Mouse (Mus musculus) erythroblast, embryonic 14.5 days (primary cell): ENCODE data around the gene Fam168b.

Experiments used
- GATA1 ChIP-seq: IDR thresholded peaks from 2 replicates; pipeline ENCODE4 v1.6.1; 2012; ENCODE audit warnings: low read length, inconsistent platforms, mixed read lengths
- TAL1 ChIP-seq: IDR thresholded peaks from 3 replicates; pipeline ENCODE4 v1.6.1; 2012; ENCODE audit warnings: low read length, inconsistent platforms, mixed read lengths

DNA sequence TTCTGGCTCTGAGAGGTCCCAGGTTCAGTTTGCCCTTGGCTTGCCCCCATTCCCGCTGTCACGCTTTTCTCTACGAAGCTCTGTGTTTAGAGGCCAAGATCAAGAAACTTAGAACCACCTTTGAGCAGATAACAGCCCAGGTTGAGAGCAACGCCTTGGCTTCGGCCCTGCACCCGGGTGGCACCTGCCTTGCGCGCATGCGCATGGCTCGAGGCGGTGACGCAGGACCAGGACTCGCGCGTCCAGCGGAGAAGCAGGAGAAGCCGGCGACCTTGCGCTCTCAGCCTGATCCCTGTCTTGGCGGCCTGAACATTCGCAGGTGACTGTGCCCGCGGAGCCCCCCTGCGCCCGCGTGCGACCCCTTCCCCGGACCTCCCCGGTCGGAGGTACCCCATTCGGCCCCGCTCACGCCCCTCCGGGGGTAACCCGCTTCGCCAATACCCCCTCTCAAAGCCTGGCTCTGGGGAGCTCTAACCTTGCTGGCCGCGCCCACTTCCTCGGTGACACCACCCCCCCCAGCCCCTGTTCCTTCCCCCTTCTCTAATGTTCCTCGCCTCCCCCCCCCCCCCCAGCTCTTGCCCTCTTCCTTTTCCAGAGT lies 7.0 kb upstream of the Fam168b start, which contains the start of gene Plekhb2:
- TF ChIP-seq GATA1 (no peak), TAL1 (no peak)
